8 mouse cellular contexts compared by ENCODE assay signal in the genomic region with DNA sequence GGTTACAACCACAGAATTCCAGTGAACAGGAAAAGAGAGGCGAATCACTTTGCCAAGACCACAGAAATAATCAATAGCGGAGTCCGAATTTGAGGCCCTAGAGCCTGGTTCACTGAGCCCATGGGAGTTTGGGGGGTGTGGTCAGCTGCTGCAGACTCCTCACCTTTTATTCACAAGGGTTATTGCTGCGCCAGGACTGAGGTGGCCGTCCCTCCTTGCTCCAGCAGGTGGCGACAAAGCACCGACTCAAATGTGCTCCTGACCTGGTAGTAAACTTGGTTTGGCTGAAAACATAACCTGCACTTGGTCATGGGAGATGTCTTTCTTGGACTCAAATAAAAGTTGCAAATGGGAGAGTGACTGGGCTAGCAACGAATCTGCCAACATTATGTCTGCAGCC. TPM values are rescaled to one million over a fixed set of nuclear protein-coding genes. Genes with fewer than 3 reads are reported as not detected.
DNase-seq lines count a peak whose midpoint lies in the region; ATAC-seq and TF ChIP-seq lines count a peak whose summit lies in the region.

No protein-coding gene starts in this region.

- H3K4me3 ChIP-seq in heart, adult 2 months: no peak overlapping the region
- no peak overlapping the region for H3K4me3 ChIP-seq in kidney, embryonic 14.5 days (ENCODE audit: low read length)
- no peak overlapping the region for H3K4me3 ChIP-seq in limb, embryonic 13.5 days
- no peak overlapping the region for H3K4me3 ChIP-seq in stomach, embryonic 14.5 days (ENCODE audit: low read depth, low read length)

- 0 out of 2 replicates have a peak, but pooled peaks have one; percentile 29 for TF ChIP-seq EP300 in heart, adult 2 months (IDR thresholded peaks at IDR 0.05; ENCODE audit: insufficient read depth, low read depth, low read length)

- peak; percentile 95 for TF ChIP-seq CTCF in heart, adult 2 months (IDR thresholded peaks at IDR 0.05)

- intact Hi-C loops in heart, adult 2 months (cut with DNase I): loop anchor here (10.0 kb wide), 4 partner anchors 305 to 895 kb away; partner anchors contain the start of genes Cfap100 and Chst13

- 0 out of 2 replicates have a peak, but pooled peaks cover 1% of the 10 kb centered on the region for H3K4me1 ChIP-seq in heart, adult 2 months (ENCODE audit: control insufficient read depth, insufficient read depth, low read length)
- H3K4me1 ChIP-seq in kidney, embryonic 14.5 days (ENCODE audit: control insufficient read depth, insufficient read depth, low read length): no peaks in the 10 kb centered on the region
- no peaks in the 10 kb centered on the region for H3K4me1 ChIP-seq in limb, embryonic 13.5 days
- no peaks in the 10 kb centered on the region for H3K4me1 ChIP-seq in stomach, embryonic 14.5 days (ENCODE audit: control insufficient read depth, insufficient read depth, low read length)

- H3K27me3 ChIP-seq in heart, adult 2 months (ENCODE audit: control insufficient read depth, insufficient read depth, low read length): no peaks in the 10 kb centered on the region
- no peaks in the 10 kb centered on the region for H3K27me3 ChIP-seq in kidney, embryonic 14.5 days (ENCODE audit: control insufficient read depth, insufficient read depth, low read length)
- no peaks in the 10 kb centered on the region for H3K27me3 ChIP-seq in limb, embryonic 13.5 days
- no peaks in the 10 kb centered on the region for H3K27me3 ChIP-seq in stomach, embryonic 14.5 days (ENCODE audit: control insufficient read depth, insufficient read depth, low read length)

- no peak for TF ChIP-seq POLR2A in heart, adult 2 months (IDR thresholded peaks at IDR 0.05; ENCODE audit: insufficient read depth, low read depth, low read length)

- DNase-seq in 3T3-L1 (ENCODE audit: low read depth, low spot score): peak; percentile 95
- DNase-seq in adrenal gland, adult (ENCODE audit: inconsistent age in 2 of 2, low spot score in 1 of 2): peak; percentile 80 to 94
- DNase-seq in embryo, embryonic 10.5 days (ENCODE audit: low spot score): peak; percentile 85
- peak; percentile 67 to 84 for DNase-seq in heart, adult 2 months
- DNase-seq in neural tube, embryonic 10.5 days (ENCODE audit: extremely low spot score, low spot score): peak; percentile 84

- H3K4me2 ChIP-seq in kidney, embryonic 14.5 days (replicated peaks; ENCODE audit: low read depth, low read length): no peak overlapping the region
- H3K4me2 ChIP-seq in limb, embryonic 13.5 days (replicated peaks): no peak overlapping the region
- no peak overlapping the region for H3K4me2 ChIP-seq in stomach, embryonic 14.5 days (replicated peaks; ENCODE audit: low read depth, low read length)

- ATAC-seq in kidney, embryonic 14.5 days (ENCODE audit: low FRiP score, low TSS enrichment): peak; percentile 72; the same call in 1 of the 2 replicates
- ATAC-seq in limb, embryonic 13.5 days (ENCODE audit: low FRiP score, low read depth): peak; percentile 54; the same call in 1 of the 2 replicates
- ATAC-seq in stomach, embryonic 14.5 days (ENCODE audit: insufficient number of reproducible peaks, insufficient read depth, low FRiP score, low read depth): 0 out of 2 replicates have a peak, but pooled peaks have one; percentile 37

- H3K9me3 ChIP-seq in kidney, embryonic 14.5 days (ENCODE audit: control insufficient read depth, low read length): no peaks in the 10 kb centered on the region
- no peaks in the 10 kb centered on the region for H3K9me3 ChIP-seq in limb, embryonic 13.5 days
- H3K9me3 ChIP-seq in stomach, embryonic 14.5 days (ENCODE audit: control insufficient read depth, low read depth, low read length): no peaks in the 10 kb centered on the region

- H3K79me2 ChIP-seq in heart, adult 2 months (replicated peaks; ENCODE audit: control insufficient read depth, insufficient read depth, low read length): no peaks in the 10 kb centered on the region

- H3K36me3 ChIP-seq in heart, adult 2 months (ENCODE audit: control insufficient read depth, insufficient read depth, low read length): no peaks in the 10 kb centered on the region
- no peaks in the 10 kb centered on the region for H3K36me3 ChIP-seq in kidney, embryonic 14.5 days (ENCODE audit: control insufficient read depth, insufficient read depth, low read length)
- H3K36me3 ChIP-seq in limb, embryonic 13.5 days: peaks cover 4% of the 10 kb centered on the region; the same call in 1 of the 2 replicates
- no peaks in the 10 kb centered on the region for H3K36me3 ChIP-seq in stomach, embryonic 14.5 days (ENCODE audit: control insufficient read depth, insufficient read depth, low read length)

- 13% methylated on average over 8 of the region's 8 CpGs for WGBS in heart, adult 2 months
- WGBS in kidney, embryonic 14.5 days: 11% methylated on average over 8 of the region's 8 CpGs
- WGBS in limb, embryonic 13.5 days: 9% methylated on average over 8 of the region's 8 CpGs
- 14% methylated on average over 8 of the region's 8 CpGs for WGBS in stomach, embryonic 14.5 days

- no peak overlapping the region for H3K27ac ChIP-seq in heart, adult 2 months
- H3K27ac ChIP-seq in kidney, embryonic 14.5 days (ENCODE audit: low read depth, low read length): no peak overlapping the region
- H3K27ac ChIP-seq in limb, embryonic 13.5 days: no peak overlapping the region
- H3K27ac ChIP-seq in stomach, embryonic 14.5 days (ENCODE audit: low read length): no peak overlapping the region

- H3K9ac ChIP-seq in heart, adult 2 months (ENCODE audit: low read depth, low read length): no peak overlapping the region
- H3K9ac ChIP-seq in kidney, embryonic 14.5 days (ENCODE audit: low read depth, low read length): no peak overlapping the region
- H3K9ac ChIP-seq in limb, embryonic 13.5 days: no peak overlapping the region
- H3K9ac ChIP-seq in stomach, embryonic 14.5 days (replicated peaks; ENCODE audit: low read depth, low read length): no peak overlapping the region

RNA-seq across cellular contexts. Expression of gene Vmn1r40, which starts 27.2 kb away (rescaled TPM):
- not detected for total RNA-seq in heart, adult 2 months (2021)
- polyA plus RNA-seq in heart, adult 2 months (2012; rRNA removed): not detected in 2 replicates
- polyA plus RNA-seq in kidney, embryonic 14.5 days (2014; fragmentation: Nextera tagmentation; extraction: Ambion mirVana): not detected in 2 replicates
- polyA plus RNA-seq in limb, embryonic 13.5 days (2015; fragmentation: Nextera tagmentation; extraction: Ambion mirVana): not detected in 2 replicates
- not detected in 2 replicates for polyA plus RNA-seq in stomach, embryonic 14.5 days (2014; fragmentation: Nextera tagmentation; extraction: Ambion mirVana)

RNA-seq across cellular contexts. Expression of gene Txnrd3, which starts 36.4 kb away (rescaled TPM):
- total RNA-seq in heart, adult 2 months (2021): 10 to 100 TPM; 13.5 to 15.3 TPM
- polyA plus RNA-seq in heart, adult 2 months (2012; rRNA removed): 10.5 and 10.7 TPM in 2 replicates
- 16.0 and 21.0 TPM in 2 replicates for polyA plus RNA-seq in kidney, embryonic 14.5 days (2014; fragmentation: Nextera tagmentation; extraction: Ambion mirVana)
- polyA plus RNA-seq in limb, embryonic 13.5 days (2015; fragmentation: Nextera tagmentation; extraction: Ambion mirVana): 8.1 and 9.5 TPM in 2 replicates
- polyA plus RNA-seq in stomach, embryonic 14.5 days (2014; fragmentation: Nextera tagmentation; extraction: Ambion mirVana): 12.0 and 12.9 TPM in 2 replicates
